Mouse (Mus musculus) lung, postnatal 0 days (tissue): ENCODE measurements at regions not wholly inside any gene's neighbourhood (a gene's known extent, or its start where the extent isn't known, plus 50 kb on each side); places are given as distances from the start of the nearest gene placed in this dataset.
A peak's percentile ranks its signal among the peaks of the same experiment; 100 is the strongest.

Source experiments
- CTCF ChIP-seq: IDR thresholded peaks from 2 replicates; pipeline ENCODE4 v1.5.1; 2016; ENCODE audit warnings: antibody characterized with exemption, mild to moderate bottlenecking
- EP300 ChIP-seq: IDR thresholded peaks from 2 replicates; pipeline ENCODE4 v1.6.1; 2016; ENCODE audit warnings: antibody characterized with exemption, mild to moderate bottlenecking, control low read depth

DNA sequence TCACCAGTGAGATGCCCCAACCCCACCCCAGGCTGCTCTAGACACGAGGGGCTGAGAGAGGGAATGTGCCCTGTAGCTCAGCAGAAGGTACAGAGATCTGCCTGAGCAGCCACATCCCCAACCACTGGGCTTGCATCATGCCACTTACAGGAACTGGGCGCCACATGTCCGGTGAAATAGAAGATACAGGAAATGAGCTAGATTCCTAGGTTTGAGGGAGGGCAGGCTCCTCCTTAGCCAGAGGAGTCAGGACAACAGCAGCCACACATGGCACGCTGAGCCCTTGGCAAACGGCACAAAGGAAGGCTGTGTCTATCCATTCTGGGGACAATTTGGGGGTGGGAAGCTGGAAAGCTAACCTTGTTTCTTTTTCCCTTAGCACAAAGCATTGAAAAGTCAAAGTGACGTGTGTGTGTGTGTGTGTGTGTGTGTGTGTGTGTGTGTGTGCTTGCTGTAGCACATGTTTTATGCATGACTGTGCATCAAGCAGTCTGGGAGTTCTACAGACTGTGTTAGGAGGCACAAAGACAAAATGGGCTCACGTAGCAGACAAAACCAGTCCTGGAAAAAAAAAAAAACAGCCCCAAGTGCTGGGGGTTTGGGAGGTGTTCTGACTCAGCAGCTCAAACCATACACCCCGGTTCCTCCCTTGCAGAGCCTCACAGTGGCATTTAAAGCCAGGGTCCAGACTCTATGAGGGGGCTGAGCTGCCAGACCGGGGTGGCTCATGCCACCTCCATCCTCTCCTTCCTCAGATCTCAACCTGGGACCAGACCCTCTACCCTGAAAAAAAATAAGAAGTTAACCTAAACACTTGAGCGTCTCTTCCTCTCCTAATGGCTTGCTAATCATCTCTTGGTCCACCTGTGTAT lies 343.7 kb upstream of the Smim15 start:
- TF ChIP-seq CTCF (no peak), EP300 (0 out of 2 replicates have a peak, but pooled peaks have one; percentile 48)
